Mouse (Mus musculus) heart, embryonic 14.5 days (tissue): ENCODE measurements around the gene Zbtb8a. TPM values are rescaled to one million over a fixed set of nuclear protein-coding genes. Genes with fewer than 3 reads are reported as not detected.
"Not testable (repeated sequence)": the region's sequence is repeated elsewhere in the genome, so short reads cannot be mapped to it uniquely, and the experiment has no call there.

Experiments used
- ATAC-seq: fragments of 200-750 bp; cut with Nextera tagmentation; 2 replicates; pipeline ENCODE4 v1.8.0; 2017; ENCODE audit warnings: low read depth, moderate TSS enrichment; ENCODE audit not compliant: insufficient number of reproducible peaks, insufficient read depth, low FRiP score
- H3K27ac ChIP-seq, 2 experiments: fragments of 200-500 bp in 1 of 2; fragments of 300-500 bp in 1 of 2; sonication (generic) in 1 of 2; replicated peaks in 1 of 2; 2 replicates each; pipeline ENCODE4 v1.5.1; 2012 to 2014; ENCODE audit warnings: low read depth in 2 of 2, low read length in 2 of 2, control low read depth in 1 of 2, mild to moderate bottlenecking in 1 of 2, mixed read lengths in 1 of 2; ENCODE audit not compliant: control insufficient read depth in 1 of 2, insufficient read depth in 1 of 2
- H3K27me3 ChIP-seq: fragments of 300-500 bp; sonication (generic); 2 replicates; pipeline ENCODE4 v1.6.1; 2014; ENCODE audit warnings: mild to moderate bottlenecking, low read length, control low read depth; ENCODE audit not compliant: control insufficient read depth, insufficient read depth
- H3K36me3 ChIP-seq: fragments of 300-500 bp; sonication (generic); 2 replicates; pipeline ENCODE4 v1.6.1; 2014; ENCODE audit warnings: mild to moderate bottlenecking, control low read depth, low read length, mixed read lengths; ENCODE audit not compliant: control insufficient read depth, insufficient read depth
- H3K4me1 ChIP-seq, 2 experiments: fragments of 200-500 bp in 1 of 2; fragments of 300-500 bp in 1 of 2; sonication (generic) in 1 of 2; 2 replicates each; pipeline ENCODE4 v1.6.1; 2012 to 2014; ENCODE audit warnings: low read length in 2 of 2, control low read depth in 1 of 2, mixed read lengths in 1 of 2; ENCODE audit not compliant: control insufficient read depth in 2 of 2, insufficient read depth in 2 of 2
- H3K4me2 ChIP-seq: fragments of 300-500 bp; sonication (generic); 2 replicates; pipeline ENCODE4 v1.6.1; 2014; ENCODE audit warnings: mild to moderate bottlenecking, low read length
- H3K4me3 ChIP-seq, 2 experiments: fragments of 200-500 bp in 1 of 2; fragments of 300-500 bp in 1 of 2; sonication (generic) in 1 of 2; 2 replicates each; pipeline ENCODE4 v1.5.1; 2012 to 2014; ENCODE audit warnings: low read length in 2 of 2, mild to moderate bottlenecking in 2 of 2, control low read depth in 1 of 2, low read depth in 1 of 2, moderate library complexity in 1 of 2; ENCODE audit not compliant: control insufficient read depth in 1 of 2, insufficient read depth in 1 of 2
- H3K9ac ChIP-seq: fragments of 300-500 bp; sonication (generic); 2 replicates; pipeline ENCODE4 v1.6.1; 2014; ENCODE audit warnings: mild to moderate bottlenecking, low read length
- H3K9me3 ChIP-seq: fragments of 300-500 bp; sonication (generic); 2 replicates; pipeline ENCODE4 v1.6.1; 2016; ENCODE audit warnings: low read length, control low read depth; ENCODE audit not compliant: control insufficient read depth
- WGBS: fragments of 180-500 bp; shearing (Covaris S2); extraction: QIAGEN DNeasy Blood & Tissue Kit; methylation state at CpG from one replicate; pipeline ENCODE4 v1.1.7; 2014; 5-methylcytosine and 5-hydroxymethylcytosine counted together
- polyA plus RNA-seq: library from polyadenylated mRNA; unstranded; fragments of >200 nt; fragmentation: Nextera tagmentation; extraction: Ambion mirVana; gene quantifications from 2 replicates; pipeline ENCODE4 v1.2.1, GENCODE M21; 2014

The Zbtb8a gene
- 9.0 TPM in 2 replicates for polyA plus RNA-seq

- Histone ChIP-seq H3K9ac (peak within 1 kb of the TSS; percentile 87), H3K9me3 (no peaks in the 10 kb centered on the region), H3K4me2 (peak within 1 kb of the TSS; percentile 72), H3K27me3 (no peaks in the 10 kb centered on the region), H3K36me3 (no peaks in the 10 kb centered on the region), H3K4me3 (peak within 1 kb of the TSS; percentile 61 to 79), H3K4me1 (0 out of 4 replicates have a peak, but pooled peaks cover 0 to 3% of the 10 kb centered on the region in 2 experiments), H3K27ac (peak within 1 kb of the TSS; percentile 21 to 71)
- peak; percentile 70 for ATAC-seq
- WGBS = 1% methylated on average over 60 of the region's 65 CpGs
Measured at GRCm38 (mm10) chr4:129377601-129378390, at the start of gene Zbtb8a. Gene Zbtb8a (minus strand): TSS chr4:129378116.

- H3K9me3 ChIP-seq = no peaks in the 10 kb centered on the region
- no peaks in the 10 kb centered on the region for H3K27me3 ChIP-seq
- WGBS = 70% methylated on average over 5 of the region's 5 CpGs
- no peak for ATAC-seq
- no peak overlapping the region for H3K27ac ChIP-seq
- no peak overlapping the region for H3K9ac ChIP-seq
- H3K4me3 ChIP-seq = no peak overlapping the region
- H3K36me3 ChIP-seq = no peaks in the 10 kb centered on the region
- H3K4me1 ChIP-seq = peaks cover 3 to 4% of the 10 kb centered on the region in 2 experiments
- no peak overlapping the region for H3K4me2 ChIP-seq
Measured at GRCm38 (mm10) chr4:129418321-129418720, 40.4 kb upstream of the Zbtb8a start.

GRCm38 (mm10) chr4:129416478-129416877 is 38.6 kb upstream of the Zbtb8a start:
- H3K4me3 ChIP-seq = no peak overlapping the region
- peak overlapping the region in 1 of 2 experiments; percentile 41; a peak in 1 of 4 replicates for H3K27ac ChIP-seq
- no peak for ATAC-seq
- H3K4me2 ChIP-seq = no peak overlapping the region
- H3K9me3 ChIP-seq = no peaks in the 10 kb centered on the region
- H3K9ac ChIP-seq = no peak overlapping the region
- peaks cover 3 to 4% of the 10 kb centered on the region in 2 experiments for H3K4me1 ChIP-seq
- 6% methylated on average over 5 of the region's 5 CpGs for WGBS
- no peaks in the 10 kb centered on the region for H3K27me3 ChIP-seq
- no peaks in the 10 kb centered on the region for H3K36me3 ChIP-seq

GRCm38 (mm10) chr4:129415892-129416291 is 38.0 kb upstream of the Zbtb8a start:
- Histone ChIP-seq H3K27ac (no peak overlapping the region), H3K4me3 (no peak overlapping the region), H3K4me2 (no peak overlapping the region), H3K9ac (no peak overlapping the region), H3K4me1 (peaks cover 3 to 4% of the 10 kb centered on the region in 2 experiments), H3K27me3 (no peaks in the 10 kb centered on the region), H3K9me3 (no peaks in the 10 kb centered on the region), H3K36me3 (no peaks in the 10 kb centered on the region)
- 96% methylated on average over 5 of the region's 5 CpGs for WGBS
- ATAC-seq = no peak

GRCm38 (mm10) chr4:129410991-129411390 is 33.1 kb upstream of the Zbtb8a start:
- Histone ChIP-seq H3K27me3 (no peaks in the 10 kb centered on the region), H3K36me3 (no peaks in the 10 kb centered on the region), H3K4me1 (no peaks in the 10 kb centered on the region), H3K27ac (no peak overlapping the region), H3K9ac (no peak overlapping the region), H3K4me2 (no peak overlapping the region), H3K4me3 (no peak overlapping the region), H3K9me3 (no peaks in the 10 kb centered on the region)
- no peak for ATAC-seq

- WGBS = 90% methylated on average over 3 of the region's 3 CpGs
- not testable (repeated sequence) for H3K27me3 ChIP-seq
Measured at GRCm38 (mm10) chr4:129410532-129410931, 32.6 kb upstream of the Zbtb8a start.

GRCm38 (mm10) chr4:129406447-129406846 is 28.5 kb upstream of the Zbtb8a start:
- peak overlapping the region; percentile 72 for H3K4me2 ChIP-seq
- H3K9me3 ChIP-seq = no peaks in the 10 kb centered on the region
- H3K36me3 ChIP-seq = no peaks in the 10 kb centered on the region
- 2% methylated on average over 25 of the region's 25 CpGs for WGBS
- H3K4me1 ChIP-seq = no peaks in the 10 kb centered on the region
- no peak for ATAC-seq
- peak overlapping the region; percentile 58; the same call in 1 of the 2 replicates for H3K9ac ChIP-seq
- peak overlapping the region; percentile 39 to 40 for H3K4me3 ChIP-seq
- no peak overlapping the region for H3K27ac ChIP-seq
- H3K27me3 ChIP-seq = no peaks in the 10 kb centered on the region

More at GRCm38 (mm10) chr4:129410532-129410931, 32.6 kb upstream of the Zbtb8a start:
- ATAC-seq, H3K9ac ChIP-seq, H3K27ac ChIP-seq, H3K9me3 ChIP-seq, H3K4me1 ChIP-seq, H3K4me3 ChIP-seq, H3K36me3 ChIP-seq, H3K4me2 ChIP-seq: not testable (repeated sequence)
